In the genomic region with DNA sequence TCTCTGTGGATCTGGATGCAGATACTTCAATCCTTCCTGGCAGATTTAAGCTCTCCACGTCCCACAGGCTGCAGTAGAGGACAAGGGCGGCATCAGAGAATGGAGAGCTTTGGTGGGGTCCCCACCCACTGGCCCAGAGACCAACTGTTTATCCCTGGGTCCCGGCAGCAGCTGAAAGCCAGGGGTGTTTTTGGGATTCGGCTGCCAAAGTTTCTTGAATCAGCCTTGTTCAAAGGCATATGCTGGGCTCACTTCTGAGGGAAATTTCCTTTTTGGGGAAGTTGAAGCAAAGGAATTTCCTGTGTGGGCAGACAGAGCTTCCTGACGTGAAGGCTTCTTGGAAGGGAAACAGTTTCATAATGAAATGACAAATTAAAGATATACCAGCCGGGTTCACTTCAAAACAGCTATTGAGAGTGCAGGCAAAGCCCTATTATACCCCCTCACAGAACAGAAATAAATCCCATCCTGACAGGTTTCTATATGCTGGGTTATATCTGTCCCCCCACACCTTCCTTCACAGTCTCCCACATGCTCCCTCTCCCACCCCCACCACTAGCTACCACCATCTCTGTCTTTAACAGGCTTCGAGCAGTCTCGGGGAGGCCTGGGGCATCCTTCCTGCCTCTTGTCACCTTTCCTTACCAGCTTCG, we compare ENCODE assay signal across 8 mouse cellular contexts.
DNase-seq lines count a peak whose midpoint lies in the region; ATAC-seq and TF ChIP-seq lines count a peak whose summit lies in the region.

No protein-coding gene starts in this region.

- peaks cover 81% of the 10 kb centered on the region for H3K4me1 ChIP-seq in heart, embryonic 10.5 days
- peaks cover 14% of the 10 kb centered on the region for H3K4me1 ChIP-seq in kidney, postnatal 0 days (replicated peaks; ENCODE audit: insufficient read depth, low read length)
- H3K4me1 ChIP-seq in lung, embryonic 14.5 days (ENCODE audit: insufficient read depth): peaks cover 49% of the 10 kb centered on the region

- peak; percentile 54 to 77 for DNase-seq in adrenal gland, adult (ENCODE audit: inconsistent age in 2 of 2, low spot score in 1 of 2)
- DNase-seq in adrenal gland, postnatal 4 days (ENCODE audit: low spot score in 2 of 2): no peak
- DNase-seq in 416B (ENCODE audit: low read depth): peak; percentile 49
- no peak for DNase-seq in heart, embryonic 10.5 days (ENCODE audit: low spot score)
- peak; percentile 77 for DNase-seq in kidney, postnatal 0 days (ENCODE audit: low spot score)
- DNase-seq in lung, embryonic 14.5 days: peak; percentile 85
- no peak for DNase-seq in cerebellum, adult 18-20 months

- no peaks in the 10 kb centered on the region for H3K27me3 ChIP-seq in heart, embryonic 10.5 days (ENCODE audit: insufficient read depth, poor library complexity, severe bottlenecking)
- H3K27me3 ChIP-seq in kidney, postnatal 0 days (ENCODE audit: insufficient read depth, low read length): no peaks in the 10 kb centered on the region
- H3K27me3 ChIP-seq in lung, embryonic 14.5 days (ENCODE audit: insufficient read depth, low read length): no peaks in the 10 kb centered on the region

- WGBS in heart, embryonic 10.5 days: 36% methylated on average over 9 of the region's 9 CpGs
- WGBS in kidney, postnatal 0 days: 49% methylated on average over 9 of the region's 9 CpGs
- 25% methylated on average over 9 of the region's 9 CpGs for WGBS in lung, embryonic 14.5 days

- H3K36me3 ChIP-seq in heart, embryonic 10.5 days: peaks cover 9% of the 10 kb centered on the region; the same call in 1 of the 2 replicates
- H3K36me3 ChIP-seq in kidney, postnatal 0 days (ENCODE audit: insufficient read depth, low read length): no peaks in the 10 kb centered on the region
- H3K36me3 ChIP-seq in lung, embryonic 14.5 days (ENCODE audit: insufficient read depth): peaks cover 9% of the 10 kb centered on the region; the same call in 1 of the 2 replicates

- peak overlapping the region; percentile 29; the same call in 1 of the 2 replicates for H3K4me2 ChIP-seq in kidney, postnatal 0 days (ENCODE audit: low read length)
- peak overlapping the region; percentile 48 for H3K4me2 ChIP-seq in lung, embryonic 14.5 days

- H3K9me3 ChIP-seq in heart, embryonic 10.5 days: no peaks in the 10 kb centered on the region
- no peaks in the 10 kb centered on the region for H3K9me3 ChIP-seq in kidney, postnatal 0 days (replicated peaks; ENCODE audit: low read length)
- H3K9me3 ChIP-seq in lung, embryonic 14.5 days (ENCODE audit: low read depth, low read length): no peaks in the 10 kb centered on the region

- peak; percentile 6; the same call in 1 of the 2 replicates for TF ChIP-seq CTCF in kidney, postnatal 0 days (IDR thresholded peaks at IDR 0.05; ENCODE audit: low read depth)
- TF ChIP-seq CTCF in lung, embryonic 14.5 days (IDR thresholded peaks at IDR 0.05; ENCODE audit: low read depth): no peak

- H3K27ac ChIP-seq in heart, embryonic 10.5 days: peak overlapping the region; percentile 80
- peak overlapping the region; percentile 79 for H3K27ac ChIP-seq in kidney, postnatal 0 days
- peak overlapping the region; percentile 71 for H3K27ac ChIP-seq in lung, embryonic 14.5 days (ENCODE audit: low read depth)

- H3K9ac ChIP-seq in kidney, postnatal 0 days (ENCODE audit: low read depth, low read length): no peak overlapping the region
- no peak overlapping the region for H3K9ac ChIP-seq in lung, embryonic 14.5 days

- ATAC-seq in kidney, postnatal 0 days (replicated peaks; ENCODE audit: low FRiP score, low read depth): no peak
- peak; percentile 75 for ATAC-seq in lung, embryonic 14.5 days (ENCODE audit: insufficient read depth)
- ATAC-seq in inflammation-experienced regulatory T-cells, adult 6 months: no peak

- H3K4me3 ChIP-seq in heart, embryonic 10.5 days: peak overlapping the region; percentile 4; the same call in 1 of the 2 replicates
- no peak overlapping the region for H3K4me3 ChIP-seq in kidney, postnatal 0 days (replicated peaks; ENCODE audit: low read depth, low read length)
- H3K4me3 ChIP-seq in lung, embryonic 14.5 days (ENCODE audit: low read depth, low read length): 0 out of 2 replicates have a peak overlapping the region, but pooled peaks have one; percentile 1

Comparison
In these comparisons a context has a peak if more than half of its experiments do, and no peak if none do; other contexts are left out.
1. DNase-seq: peak in adrenal gland, adult (2 of 2), 416B (single experiment), kidney, postnatal 0 days (single experiment) and lung, embryonic 14.5 days (single experiment); none in adrenal gland, postnatal 4 days (0 of 2), heart, embryonic 10.5 days (single experiment) and cerebellum, adult 18-20 months (0 of 2).
2. Peak in every context shown above with its lines, with median percentiles within 50 percentile points of each other: H3K27ac ChIP-seq.